Mouse (Mus musculus) ovary, adult 18-20 months (tissue): ENCODE data around the gene Tnpo1.
"Not testable (repeated sequence)": the region's sequence is repeated elsewhere in the genome, so short reads cannot be mapped to it uniquely, and the experiment has no call there.

Source experiments
- DNase-seq: peaks from one replicate; pipeline ENCODE4 v3.0.0; 2022; ENCODE audit warnings: low spot score, mixed read lengths

Gene Tnpo1

GRCm38 (mm10) chr13:98817766-98818165 lies 108.4 kb downstream of the Tnpo1 start:
- no peak for DNase-seq

GRCm38 (mm10) chr13:98816981-98817660 lies 109.1 kb downstream of the Tnpo1 start:
- DNase-seq = not testable (repeated sequence)

DNA sequence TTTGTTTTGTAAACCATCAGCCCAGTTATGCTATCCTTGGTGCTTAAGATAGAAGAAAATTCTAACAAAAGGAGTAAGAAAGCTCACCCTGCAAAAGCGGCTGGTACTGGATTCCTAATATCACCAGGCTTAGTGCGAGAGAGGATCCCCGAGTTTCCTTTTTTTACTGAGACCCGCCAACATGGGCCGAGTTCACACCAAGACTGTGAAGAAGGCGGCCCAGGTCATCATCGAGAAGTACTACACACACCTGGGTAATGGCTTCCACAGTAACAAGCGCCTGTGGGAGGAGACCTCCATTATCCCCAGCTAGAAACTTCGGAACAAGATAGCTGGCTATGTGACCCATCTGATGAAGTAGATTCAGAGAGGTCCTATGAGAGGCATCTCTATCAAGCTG lies 109.6 kb downstream of the Tnpo1 start:
- no peak for DNase-seq

DNA sequence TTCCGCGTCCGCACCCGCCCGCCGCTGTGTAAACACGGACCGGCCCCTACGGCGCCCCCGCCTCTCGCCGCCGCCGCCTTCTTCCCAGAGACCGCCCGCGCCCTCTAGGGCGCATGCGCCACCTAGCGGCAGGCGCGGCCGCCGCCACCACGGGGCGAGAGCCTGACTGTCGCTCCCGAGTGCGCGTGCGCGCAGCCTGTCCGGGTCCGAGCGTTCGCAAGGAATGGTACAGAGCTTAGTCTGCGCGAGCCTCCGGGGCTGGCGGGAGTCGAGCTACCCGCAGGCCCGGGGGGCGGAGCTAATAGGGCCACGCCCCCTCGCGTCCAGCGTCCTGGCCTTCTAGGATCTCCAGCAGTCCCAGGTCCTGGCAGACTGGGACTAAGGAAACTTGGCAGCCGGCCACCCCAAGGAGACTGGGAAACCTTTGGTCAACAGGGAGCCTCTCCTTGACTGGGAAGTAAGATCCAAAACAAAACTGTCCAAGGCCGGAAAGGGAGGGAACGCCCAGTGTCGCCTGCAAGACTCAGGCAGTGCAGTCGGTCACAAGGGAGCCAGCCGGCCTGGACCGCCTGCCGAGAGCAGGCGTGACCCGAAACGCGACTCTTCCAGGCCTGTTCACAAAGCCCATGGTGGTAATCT lies 110.9 kb downstream of the Tnpo1 start, which contains the start of gene Fcho2:
TSS of gene Fcho2 (minus strand) at position 303 of the 639 bp plus-strand sequence.
- DNase-seq = peak; percentile 99

- peak; percentile 21 for DNase-seq
These were observed 111.7 kb downstream of the Tnpo1 start for GRCm38 (mm10) chr13:98814275-98815040.

DNA sequence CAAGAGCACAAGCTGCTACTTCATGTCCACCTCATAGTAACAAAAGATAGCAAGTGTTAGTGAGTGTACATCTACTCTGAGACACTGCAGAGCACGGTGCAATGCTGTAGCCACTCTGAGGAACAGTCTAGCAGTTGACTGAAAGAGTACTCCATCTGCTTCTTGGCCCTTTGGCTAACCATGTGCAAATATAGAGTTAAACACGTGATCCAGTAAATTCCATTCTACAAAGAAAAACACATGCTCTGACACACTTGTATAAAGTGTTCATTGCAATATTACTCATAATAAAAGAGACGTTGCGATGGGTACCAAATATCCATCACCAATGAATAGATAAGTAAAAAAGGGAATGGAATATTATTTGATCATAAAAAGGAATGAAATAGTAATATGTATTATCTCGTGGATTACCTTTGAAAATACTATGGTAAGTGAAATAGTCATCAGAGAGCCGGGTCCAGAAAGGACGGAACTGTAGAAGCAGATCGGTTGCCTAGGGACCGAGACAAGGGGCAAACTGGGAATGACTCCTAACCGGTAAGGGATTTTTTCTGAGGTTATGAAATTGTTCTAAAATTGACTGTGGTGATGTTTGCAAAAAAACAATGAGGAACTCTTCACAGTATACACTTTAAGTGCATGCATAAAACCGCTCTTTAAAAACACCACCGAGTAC lies 112.4 kb downstream of the Tnpo1 start:
- no peak for DNase-seq

DNA sequence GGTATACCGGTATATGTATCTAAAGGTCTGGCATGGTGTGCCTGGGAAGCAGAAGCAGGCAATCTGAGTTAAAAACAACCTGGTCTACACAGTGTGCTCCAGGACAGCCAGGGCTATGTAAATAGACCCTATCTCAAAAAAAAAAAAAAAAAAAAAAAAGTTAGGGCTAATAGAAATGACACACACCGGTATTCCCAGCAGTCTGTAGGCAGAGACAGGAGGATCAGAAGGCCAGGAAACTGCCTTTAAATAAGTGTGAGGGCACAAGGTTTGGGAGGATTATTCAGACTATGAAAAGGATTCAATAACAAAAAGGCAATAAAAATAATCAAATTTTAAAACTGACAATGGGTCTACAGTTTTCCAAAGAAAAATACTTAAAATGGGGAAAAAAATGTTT lies 113.0 kb downstream of the Tnpo1 start:
- no peak for DNase-seq

DNA sequence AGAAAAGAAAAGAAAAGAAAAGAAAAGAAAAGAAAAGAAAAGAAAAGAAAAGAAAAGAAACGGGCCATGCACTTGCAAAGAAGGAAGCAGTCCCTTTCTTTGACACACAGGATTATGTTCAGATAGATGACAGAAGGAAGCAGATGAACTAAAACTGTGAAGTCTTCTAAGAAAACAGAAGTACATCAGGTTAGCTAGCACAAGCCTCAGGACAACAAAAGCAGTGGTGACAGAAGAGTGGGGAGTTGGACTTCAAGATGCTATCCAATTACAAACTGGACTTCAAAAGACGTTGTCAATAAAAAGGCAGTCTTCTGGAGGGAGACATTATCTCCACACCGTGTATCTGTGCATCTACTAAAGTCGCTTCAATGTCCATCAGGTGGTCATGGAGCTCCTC lies 113.9 kb downstream of the Tnpo1 start:
- DNase-seq = no peak

DNA sequence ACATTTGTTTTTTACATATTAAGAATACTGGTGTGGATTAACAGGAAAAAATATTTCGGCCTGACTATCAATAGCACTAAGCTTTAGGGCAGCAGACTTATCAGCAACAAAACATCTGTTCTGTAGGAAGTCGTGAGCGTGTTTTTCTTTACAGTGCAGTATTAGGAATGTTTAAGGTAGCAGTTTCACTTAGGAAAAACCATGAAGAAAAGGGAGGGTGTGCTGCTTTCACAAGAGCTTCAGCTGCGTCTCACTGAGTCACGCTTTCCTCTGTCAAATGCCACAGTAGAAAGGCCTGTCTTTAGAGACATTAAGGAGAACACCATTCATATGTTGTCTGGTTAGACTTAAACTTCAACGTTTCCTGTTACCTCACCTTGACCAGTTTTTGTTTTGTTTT lies 116.0 kb downstream of the Tnpo1 start:
- DNase-seq = no peak

DNA sequence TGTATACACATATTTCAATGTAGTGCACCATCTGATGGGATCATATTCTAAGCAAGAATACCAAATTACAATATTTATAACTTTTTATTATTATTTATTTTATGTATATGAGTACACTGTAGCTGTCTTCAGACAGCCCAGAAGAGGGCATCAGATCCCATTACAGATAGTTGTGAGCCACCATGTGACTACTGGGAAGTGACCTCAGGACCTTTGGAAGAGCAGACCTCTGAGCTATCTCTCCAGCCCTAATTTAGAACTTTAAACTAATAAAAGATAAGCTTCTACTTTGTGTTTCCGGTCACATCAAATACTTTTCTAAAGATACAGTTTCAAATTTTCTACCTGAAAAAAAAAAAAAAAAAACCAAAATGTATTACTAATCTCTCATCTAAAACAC lies 117.1 kb downstream of the Tnpo1 start:
- no peak for DNase-seq

GRCm38 (mm10) chr13:98804480-98804879 lies 121.7 kb downstream of the Tnpo1 start:
- DNase-seq = no peak

GRCm38 (mm10) chr13:98803699-98804098 lies 122.5 kb downstream of the Tnpo1 start:
- no peak for DNase-seq

DNA sequence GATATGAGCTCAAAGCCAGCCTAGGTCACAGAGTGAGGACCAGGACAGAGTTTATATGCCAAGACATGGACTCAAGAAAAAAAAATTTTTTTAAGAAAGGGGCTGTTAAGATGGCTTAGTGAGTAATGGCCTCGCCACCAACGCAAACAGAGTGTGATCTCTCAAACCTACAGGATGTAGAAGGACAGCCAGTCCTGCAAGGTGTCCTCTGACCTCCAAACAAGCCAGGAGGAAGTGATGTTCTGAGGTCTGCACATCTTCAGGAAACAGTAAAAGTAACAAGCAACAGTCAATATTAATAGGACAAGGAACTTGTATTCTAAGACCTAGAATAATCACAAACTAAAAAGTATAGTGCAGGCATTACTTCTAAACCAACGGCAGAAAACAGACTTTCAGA lies 123.2 kb downstream of the Tnpo1 start:
- no peak for DNase-seq

- no peak for DNase-seq
These were observed 130.7 kb downstream of the Tnpo1 start for GRCm38 (mm10) chr13:98795511-98795910.

- no peak for DNase-seq
These were observed 133.3 kb downstream of the Tnpo1 start for GRCm38 (mm10) chr13:98792864-98793263.

DNA sequence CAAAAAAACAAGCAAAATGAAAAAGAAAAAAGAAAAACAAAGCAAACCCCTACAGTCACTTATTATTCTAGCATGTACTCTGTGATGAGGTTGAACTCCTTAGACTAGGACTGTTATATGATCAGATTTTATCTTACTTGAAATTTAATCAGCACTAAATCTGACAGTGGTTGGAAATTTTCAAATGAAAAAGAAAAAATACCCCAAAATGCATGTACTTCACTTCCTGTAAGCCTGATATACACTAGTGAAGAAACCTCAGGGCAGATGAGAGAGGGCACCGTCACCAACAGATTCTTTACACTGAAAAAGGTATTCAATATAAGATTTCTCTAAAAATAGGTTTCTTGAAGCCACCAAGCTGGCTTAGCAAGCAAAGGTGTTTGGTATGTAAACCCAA lies 134.5 kb downstream of the Tnpo1 start:
- DNase-seq = no peak
